Mouse (Mus musculus) liver, adult 2 months (tissue): ENCODE measurements around the gene Cwc25. TPM values are rescaled to one million over a fixed set of nuclear protein-coding genes. Genes with fewer than 3 reads are reported as not detected.
A peak's percentile ranks its signal among the peaks of the same experiment; 100 is the strongest.

Experiments used
- DNase-seq: peaks from one replicate; pipeline ENCODE4 v3.0.0-alpha.2; 2011; ENCODE audit warnings: low read depth, low spot score; ENCODE audit errors: extremely low read depth
- H3K27ac ChIP-seq: fragments of 200-500 bp; replicated peaks from 2 replicates; pipeline ENCODE4 v1.5.1; 2012; ENCODE audit warnings: low read depth, mild to moderate bottlenecking, control low read depth, inconsistent platforms, low read length; ENCODE audit not compliant: insufficient read depth
- H3K27me3 ChIP-seq: fragments of 200-500 bp; 2 replicates; pipeline ENCODE4 v1.6.1; 2012; ENCODE audit warnings: mild to moderate bottlenecking, moderate library complexity, low read length, inconsistent platforms; ENCODE audit not compliant: control insufficient read depth, insufficient read depth
- H3K36me3 ChIP-seq: fragments of 200-500 bp; 2 replicates; pipeline ENCODE4 v1.6.1; 2012; ENCODE audit warnings: low read length, inconsistent platforms; ENCODE audit not compliant: control insufficient read depth, insufficient read depth
- H3K4me1 ChIP-seq: fragments of 200-500 bp; 2 replicates; pipeline ENCODE4 v1.6.1; 2011; ENCODE audit warnings: low read length; ENCODE audit not compliant: control insufficient read depth, insufficient read depth
- H3K4me3 ChIP-seq: fragments of 200-500 bp; 2 replicates; pipeline ENCODE4 v1.5.1; 2011; ENCODE audit warnings: low read depth, mild to moderate bottlenecking, control low read depth, low read length, moderate library complexity; ENCODE audit not compliant: insufficient read depth
- H3K79me2 ChIP-seq: fragments of 200-500 bp; 2 replicates; pipeline ENCODE4 v1.6.1; 2012; ENCODE audit warnings: inconsistent platforms, mild to moderate bottlenecking, low read length, moderate library complexity; ENCODE audit not compliant: control insufficient read depth, insufficient read depth
- H3K9ac ChIP-seq: fragments of 200-500 bp; 2 replicates; pipeline ENCODE4 v1.6.1; 2012; ENCODE audit warnings: low read depth, mild to moderate bottlenecking, control low read depth, inconsistent platforms, low read length
- CTCF ChIP-seq: fragments of 200-500 bp; IDR thresholded peaks from 2 replicates; pipeline ENCODE4 v1.5.1; 2011; ENCODE audit warnings: low read depth, low read length, control low read depth
- POLR2A ChIP-seq: fragments of 200-500 bp; IDR thresholded peaks from 2 replicates; pipeline ENCODE4 v1.6.1; 2011; ENCODE audit warnings: low read length, control low read depth; ENCODE audit not compliant: insufficient read depth; ENCODE audit errors: extremely low read depth
- WGBS: fragments of 180-500 bp; shearing (Covaris S2); methylation state at CpG from one replicate; pipeline ENCODE4 v1.1.7; 2018; 5-methylcytosine and 5-hydroxymethylcytosine counted together
- polyA plus RNA-seq: library from polyadenylated mRNA; depleted of rRNA; stranded (reverse); fragments of >200 nt; gene quantifications from 2 replicates; pipeline ENCODE4 v1.2.3, GENCODE M21; 2012
- total RNA-seq: library from RNA; depleted of rRNA; stranded (reverse); fragments of >200 nt; gene quantifications from 2 replicates; pipeline ENCODE4 v1.2.3, GENCODE M21; 2014

Gene Cwc25
- total and polyA plus RNA-seq, 2 experiments: 6.2 to 6.8 TPM

- H3K36me3 ChIP-seq: peaks cover 26% of the 10 kb centered on the region; the same call in 1 of the 2 replicates
- no peak overlapping the region for H3K4me3 ChIP-seq
- TF ChIP-seq CTCF (no peak), POLR2A (no peak)
- H3K9ac ChIP-seq: no peak overlapping the region
- WGBS: 80% methylated on average over 6 of the region's 6 CpGs
- DNase-seq: no peak
- no peaks in the 10 kb centered on the region for H3K4me1 ChIP-seq
- peaks cover 13% of the 10 kb centered on the region for H3K79me2 ChIP-seq
- no peaks in the 10 kb centered on the region for H3K27me3 ChIP-seq
- H3K27ac ChIP-seq: no peak overlapping the region
Observed at GRCm38 (mm10) chr11:97758942-97759341, 7.4 kb downstream of the Cwc25 start.

GRCm38 (mm10) chr11:97758125-97758524 is 8.2 kb downstream of the Cwc25 start:
- WGBS: 89% methylated on average over 1 of the region's 1 CpGs

DNA sequence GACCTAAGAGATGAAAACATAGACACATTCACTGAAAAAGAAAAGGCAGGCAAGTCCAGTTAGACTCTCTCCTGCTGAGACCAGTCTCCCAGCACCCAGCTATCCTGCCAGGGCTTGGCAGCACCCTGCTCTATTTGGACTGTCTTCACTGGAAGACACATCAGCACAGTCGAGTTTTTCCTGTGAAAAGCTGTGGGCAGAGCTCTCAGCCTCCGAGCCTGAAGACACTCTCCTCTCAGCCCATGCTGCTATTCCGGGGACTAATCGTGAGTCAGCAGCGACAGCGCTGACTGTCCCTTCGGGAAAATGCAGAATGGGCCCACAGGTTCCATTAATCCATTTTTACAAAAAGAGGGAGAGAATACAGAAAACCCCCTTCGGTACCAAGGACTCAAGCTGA is 13.1 kb downstream of the Cwc25 start:
- no peak overlapping the region for H3K27ac ChIP-seq
- H3K4me3 ChIP-seq: no peak overlapping the region
- H3K27me3 ChIP-seq: no peaks in the 10 kb centered on the region
- peaks cover 42% of the 10 kb centered on the region for H3K36me3 ChIP-seq
- DNase-seq: no peak
- TF ChIP-seq POLR2A (no peak), CTCF (no peak)
- H3K79me2 ChIP-seq: no peaks in the 10 kb centered on the region
- H3K9ac ChIP-seq: no peak overlapping the region
- WGBS: 92% methylated on average over 8 of the region's 8 CpGs
- H3K4me1 ChIP-seq: peaks cover 5% of the 10 kb centered on the region

More at GRCm38 (mm10) chr11:97758125-97758524, 8.2 kb downstream of the Cwc25 start:
- TF ChIP-seq CTCF (no peak), POLR2A (no peak)
- peaks cover 31% of the 10 kb centered on the region; the same call in 1 of the 2 replicates for H3K36me3 ChIP-seq
- H3K27me3 ChIP-seq: no peaks in the 10 kb centered on the region
- no peak overlapping the region for H3K9ac ChIP-seq
- no peak for DNase-seq
- no peak overlapping the region for H3K27ac ChIP-seq
- peaks cover 9% of the 10 kb centered on the region for H3K79me2 ChIP-seq
- H3K4me3 ChIP-seq: no peak overlapping the region
- no peaks in the 10 kb centered on the region for H3K4me1 ChIP-seq

GRCm38 (mm10) chr11:97748496-97748895 is 17.9 kb downstream of the Cwc25 start:
- H3K79me2 ChIP-seq: peaks cover 8% of the 10 kb centered on the region; the same call in 1 of the 2 replicates
- H3K27me3 ChIP-seq: no peaks in the 10 kb centered on the region
- H3K27ac ChIP-seq: no peak overlapping the region
- H3K9ac ChIP-seq: no peak overlapping the region
- no peak for DNase-seq
- H3K36me3 ChIP-seq: peaks cover 21% of the 10 kb centered on the region
- TF ChIP-seq POLR2A (no peak), CTCF (no peak)
- peaks cover 7% of the 10 kb centered on the region for H3K4me1 ChIP-seq
- H3K4me3 ChIP-seq: no peak overlapping the region
- WGBS: 51% methylated on average over 5 of the region's 5 CpGs

GRCm38 (mm10) chr11:97747773-97748172 is 18.6 kb downstream of the Cwc25 start:
- H3K36me3 ChIP-seq: peaks cover 17% of the 10 kb centered on the region
- H3K9ac ChIP-seq: no peak overlapping the region
- peaks cover 15% of the 10 kb centered on the region; the same call in 1 of the 2 replicates for H3K79me2 ChIP-seq

DNA sequence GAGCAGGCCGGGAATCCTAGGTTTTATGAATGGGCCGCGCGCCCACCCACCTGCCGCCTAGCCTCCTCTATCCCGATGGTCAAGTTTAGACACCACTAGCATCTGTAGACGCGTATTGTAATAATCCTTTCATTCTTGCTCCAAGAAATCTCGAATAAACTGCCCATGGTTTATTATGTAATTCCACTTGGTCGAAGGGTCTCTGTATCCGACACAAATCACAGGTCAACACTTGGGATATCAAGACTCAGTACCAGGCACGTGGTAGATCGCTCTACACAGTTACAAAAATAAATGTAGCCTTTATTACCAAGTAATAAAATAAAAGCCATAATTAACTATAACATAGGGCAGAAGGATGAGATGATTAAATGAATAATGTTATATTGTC is 21.0 kb downstream of the Cwc25 start:
- no peak for DNase-seq
- H3K9ac ChIP-seq: 0 out of 2 replicates have a peak overlapping the region, but pooled peaks have one; percentile 13
- H3K4me1 ChIP-seq: peaks cover 15% of the 10 kb centered on the region
- H3K27me3 ChIP-seq: no peaks in the 10 kb centered on the region
- 6% methylated on average over 13 of the region's 13 CpGs for WGBS
- peak overlapping the region; percentile 18; the same call in 1 of the 2 replicates for H3K27ac ChIP-seq
- H3K4me3 ChIP-seq: peak overlapping the region; percentile 49; the same call in 1 of the 2 replicates
- TF ChIP-seq CTCF (no peak), POLR2A (no peak)
- H3K79me2 ChIP-seq: peaks cover 29% of the 10 kb centered on the region
- peaks cover 11% of the 10 kb centered on the region for H3K36me3 ChIP-seq

More at GRCm38 (mm10) chr11:97747773-97748172, 18.6 kb downstream of the Cwc25 start:
- 97% methylated on average over 8 of the region's 8 CpGs for WGBS
- Histone ChIP-seq H3K4me1 (peaks cover 14% of the 10 kb centered on the region), H3K27me3 (no peaks in the 10 kb centered on the region), H3K4me3 (no peak overlapping the region), H3K27ac (no peak overlapping the region)
- TF ChIP-seq CTCF: no peak
- TF ChIP-seq POLR2A: no peak
- no peak for DNase-seq
